Mouse (Mus musculus): ENCODE data around the gene Cryba4. TPM values are rescaled to one million over a fixed set of nuclear protein-coding genes. Genes with fewer than 3 reads are reported as not detected.

Cryba4 gene
- polyA plus RNA-seq, 1 experiment from 2014 or later: 0.69 TPM

DNA sequence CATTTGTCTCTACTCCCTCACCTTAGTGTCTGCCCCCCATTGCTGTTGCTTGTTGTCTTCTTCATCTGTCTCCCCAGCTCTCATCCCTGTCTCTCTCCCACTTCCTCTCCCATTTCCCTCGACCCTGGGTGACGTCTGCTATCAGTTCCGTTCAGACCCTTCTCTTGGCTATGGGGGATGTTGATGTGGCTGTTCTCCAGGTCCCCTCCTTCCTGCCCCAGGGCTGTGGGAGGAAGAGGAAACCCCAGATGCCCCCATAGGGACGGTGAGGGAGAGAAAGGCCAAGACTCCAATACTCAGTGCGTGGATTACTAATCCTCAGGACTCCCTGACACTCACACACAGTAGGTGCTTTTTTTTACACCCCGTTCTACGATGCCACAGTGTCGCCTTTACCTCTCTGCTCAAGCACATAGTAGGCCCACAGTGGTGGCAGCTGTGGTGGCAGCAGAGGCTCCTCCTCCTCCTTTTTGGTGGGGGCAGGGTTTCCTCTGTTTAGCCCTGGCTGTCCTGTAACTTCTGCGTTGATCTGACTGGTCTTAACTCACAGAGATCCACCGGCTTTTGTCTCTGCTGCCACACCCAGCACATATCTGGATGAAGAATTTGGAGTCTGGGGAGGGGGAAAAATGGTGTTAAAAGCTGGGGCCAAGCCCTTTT is 31.4 kb upstream of the Cryba4 start:
- DNase-seq (ENCODE audit: low spot score) (no peak), ATAC-seq (replicated peaks; ENCODE audit: insufficient number of reproducible peaks, low FRiP score, low TSS enrichment, low read depth) (no peak)

DNA sequence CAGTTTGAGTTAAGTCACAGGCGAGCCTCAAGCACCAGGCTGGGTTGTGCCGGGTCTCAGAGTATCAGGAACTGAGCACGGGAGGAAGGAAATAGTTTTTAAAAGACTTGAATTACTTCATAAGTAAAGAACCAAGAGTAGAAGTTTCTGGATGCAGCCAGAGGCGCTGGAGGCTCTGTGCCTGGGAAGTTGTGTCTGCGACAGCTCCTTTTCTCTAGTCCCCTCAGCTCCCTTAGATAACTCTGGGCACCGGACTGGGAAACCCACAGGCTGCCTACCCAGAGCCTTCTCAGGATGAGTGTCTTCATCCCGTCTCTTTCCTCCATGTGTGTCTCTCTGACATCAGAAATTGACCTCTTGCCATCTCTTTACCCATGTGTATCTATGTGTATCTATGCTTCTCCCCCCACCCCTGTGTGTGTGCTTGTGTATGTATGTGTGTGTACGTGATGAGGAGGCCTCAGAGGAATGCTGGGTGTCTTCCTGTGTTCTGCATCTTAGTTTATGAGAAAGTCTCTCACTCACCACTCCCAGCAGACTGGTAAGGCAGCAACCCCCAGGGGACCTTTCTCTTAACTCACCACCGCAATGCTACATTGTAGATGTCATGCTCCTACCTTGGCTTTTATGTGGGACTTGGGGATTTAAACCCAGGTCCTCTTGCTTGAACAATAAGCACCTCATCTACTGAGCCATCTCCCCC is 30.6 kb upstream of the Cryba4 start:
- 73% methylated on average over 9 of the region's 9 CpGs for WGBS
- Histone ChIP-seq H3K4me1 (ENCODE audit: control insufficient read depth, insufficient read depth, low read length) (no peaks in the 10 kb centered on the region; the same call in 1 of the 2 replicates), H3K27ac (replicated peaks; ENCODE audit: low read depth, low read length) (no peak overlapping the region)

More for the DNA sequence above, 31.4 kb upstream of the Cryba4 start:
- H3K27me3 ChIP-seq (ENCODE audit: control insufficient read depth, insufficient read depth, low read length): no peaks in the 10 kb centered on the region
- H3K4me3 ChIP-seq (ENCODE audit: low read depth, low read length): no peak overlapping the region
- H3K27ac ChIP-seq (replicated peaks; ENCODE audit: low read depth, low read length): no peak overlapping the region
- no peaks in the 10 kb centered on the region for H3K9me3 ChIP-seq (replicated peaks; ENCODE audit: control insufficient read depth, low read length)
- no peaks in the 10 kb centered on the region for H3K36me3 ChIP-seq (replicated peaks; ENCODE audit: control insufficient read depth, insufficient read depth, low read depth, low read length)
- H3K4me2 ChIP-seq (ENCODE audit: low read depth, low read length): no peak overlapping the region
- H3K9ac ChIP-seq (replicated peaks; ENCODE audit: low read length): no peak overlapping the region
- 67% methylated on average over 10 of the region's 10 CpGs for WGBS
- H3K4me1 ChIP-seq (ENCODE audit: control insufficient read depth, insufficient read depth, low read length): no peaks in the 10 kb centered on the region

DNA sequence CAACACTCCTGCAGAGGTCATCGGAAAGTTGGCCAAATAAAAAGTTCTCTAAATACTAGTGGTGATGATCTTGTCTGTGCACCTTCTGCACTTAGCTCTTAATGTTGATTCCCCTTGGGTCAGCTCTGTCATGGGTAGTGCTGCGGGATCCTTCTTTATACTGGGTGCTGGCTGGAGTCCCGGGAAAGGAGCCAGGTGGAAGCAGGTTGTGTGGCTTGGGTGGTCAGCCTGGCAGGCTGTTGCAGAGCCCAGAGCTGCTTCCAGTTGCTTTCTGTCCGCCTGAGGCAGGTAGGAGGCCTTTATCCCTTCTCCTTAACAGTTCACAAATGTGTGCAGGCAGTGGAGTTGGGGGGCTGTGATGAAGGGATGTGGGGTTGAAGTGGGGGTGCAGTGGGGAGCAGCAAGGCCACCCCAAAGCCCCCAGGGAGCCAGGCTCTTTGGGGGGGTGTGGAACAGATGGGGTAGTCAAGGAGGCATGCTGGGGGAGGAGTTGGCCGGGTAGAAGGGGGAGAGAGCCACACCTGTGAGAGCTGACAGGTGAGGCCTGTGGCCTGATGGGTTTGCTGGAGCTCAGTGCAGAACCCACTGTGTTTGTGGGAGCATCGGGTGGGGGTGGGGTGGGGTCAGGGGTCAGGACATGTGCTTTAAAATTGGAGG is 29.9 kb upstream of the Cryba4 start:
- no peak for DNase-seq (ENCODE audit: low spot score)
- H3K9ac ChIP-seq (replicated peaks; ENCODE audit: low read length): no peak overlapping the region
- no peaks in the 10 kb centered on the region for H3K36me3 ChIP-seq (replicated peaks; ENCODE audit: control insufficient read depth, insufficient read depth, low read depth, low read length)
- no peak overlapping the region for H3K4me2 ChIP-seq (ENCODE audit: low read depth, low read length)
- H3K9me3 ChIP-seq (replicated peaks; ENCODE audit: control insufficient read depth, low read length): no peaks in the 10 kb centered on the region
- no peaks in the 10 kb centered on the region; the same call in 1 of the 2 replicates for H3K4me1 ChIP-seq (ENCODE audit: control insufficient read depth, insufficient read depth, low read length)
- H3K4me3 ChIP-seq (ENCODE audit: low read depth, low read length): no peak overlapping the region
- no peak for ATAC-seq (replicated peaks; ENCODE audit: insufficient number of reproducible peaks, low FRiP score, low TSS enrichment, low read depth)
- H3K27ac ChIP-seq (replicated peaks; ENCODE audit: low read depth, low read length): no peak overlapping the region
- H3K27me3 ChIP-seq (ENCODE audit: control insufficient read depth, insufficient read depth, low read length): no peaks in the 10 kb centered on the region
- WGBS: 67% methylated on average over 6 of the region's 6 CpGs

More for the DNA sequence above, 30.6 kb upstream of the Cryba4 start:
- ATAC-seq (replicated peaks; ENCODE audit: insufficient number of reproducible peaks, low FRiP score, low TSS enrichment, low read depth) (no peak), DNase-seq (ENCODE audit: low spot score) (no peak)
- Histone ChIP-seq H3K9me3 (replicated peaks; ENCODE audit: control insufficient read depth, low read length) (no peaks in the 10 kb centered on the region), H3K4me3 (ENCODE audit: low read depth, low read length) (no peak overlapping the region), H3K4me2 (ENCODE audit: low read depth, low read length) (no peak overlapping the region), H3K27me3 (ENCODE audit: control insufficient read depth, insufficient read depth, low read length) (no peaks in the 10 kb centered on the region), H3K36me3 (replicated peaks; ENCODE audit: control insufficient read depth, insufficient read depth, low read depth, low read length) (no peaks in the 10 kb centered on the region), H3K9ac (replicated peaks; ENCODE audit: low read length) (no peak overlapping the region)

DNA sequence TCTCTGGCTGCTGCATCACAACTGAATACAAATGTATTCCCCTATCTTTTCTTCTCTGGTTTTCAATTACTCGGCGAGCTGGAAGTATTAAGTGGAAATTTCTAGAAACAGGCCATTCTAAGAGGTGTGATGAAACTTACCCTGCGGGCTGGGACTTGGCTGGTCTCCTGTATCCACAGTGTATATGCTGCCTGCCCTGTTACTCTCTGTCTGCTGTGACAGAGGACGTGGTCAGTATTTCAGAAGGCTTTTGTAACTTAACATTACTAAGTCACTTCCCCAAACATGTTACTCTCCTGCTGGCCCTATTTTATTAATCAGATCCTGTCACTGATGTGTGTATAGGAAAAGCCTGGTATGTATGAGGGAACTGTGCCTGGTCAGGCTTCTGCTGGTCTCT is 29.4 kb upstream of the Cryba4 start:
- 80% methylated on average over 4 of the region's 4 CpGs for WGBS
- Histone ChIP-seq H3K27me3 (ENCODE audit: control insufficient read depth, insufficient read depth, low read length) (no peaks in the 10 kb centered on the region), H3K36me3 (replicated peaks; ENCODE audit: control insufficient read depth, insufficient read depth, low read depth, low read length) (no peaks in the 10 kb centered on the region), H3K4me3 (ENCODE audit: low read depth, low read length) (no peak overlapping the region), H3K27ac (replicated peaks; ENCODE audit: low read depth, low read length) (no peak overlapping the region), H3K4me2 (ENCODE audit: low read depth, low read length) (no peak overlapping the region), H3K9me3 (replicated peaks; ENCODE audit: control insufficient read depth, low read length) (no peaks in the 10 kb centered on the region), H3K9ac (replicated peaks; ENCODE audit: low read length) (no peak overlapping the region), H3K4me1 (ENCODE audit: control insufficient read depth, insufficient read depth, low read length) (no peaks in the 10 kb centered on the region; the same call in 1 of the 2 replicates)
- DNase-seq (ENCODE audit: low spot score) (no peak), ATAC-seq (replicated peaks; ENCODE audit: insufficient number of reproducible peaks, low FRiP score, low TSS enrichment, low read depth) (no peak)

DNA sequence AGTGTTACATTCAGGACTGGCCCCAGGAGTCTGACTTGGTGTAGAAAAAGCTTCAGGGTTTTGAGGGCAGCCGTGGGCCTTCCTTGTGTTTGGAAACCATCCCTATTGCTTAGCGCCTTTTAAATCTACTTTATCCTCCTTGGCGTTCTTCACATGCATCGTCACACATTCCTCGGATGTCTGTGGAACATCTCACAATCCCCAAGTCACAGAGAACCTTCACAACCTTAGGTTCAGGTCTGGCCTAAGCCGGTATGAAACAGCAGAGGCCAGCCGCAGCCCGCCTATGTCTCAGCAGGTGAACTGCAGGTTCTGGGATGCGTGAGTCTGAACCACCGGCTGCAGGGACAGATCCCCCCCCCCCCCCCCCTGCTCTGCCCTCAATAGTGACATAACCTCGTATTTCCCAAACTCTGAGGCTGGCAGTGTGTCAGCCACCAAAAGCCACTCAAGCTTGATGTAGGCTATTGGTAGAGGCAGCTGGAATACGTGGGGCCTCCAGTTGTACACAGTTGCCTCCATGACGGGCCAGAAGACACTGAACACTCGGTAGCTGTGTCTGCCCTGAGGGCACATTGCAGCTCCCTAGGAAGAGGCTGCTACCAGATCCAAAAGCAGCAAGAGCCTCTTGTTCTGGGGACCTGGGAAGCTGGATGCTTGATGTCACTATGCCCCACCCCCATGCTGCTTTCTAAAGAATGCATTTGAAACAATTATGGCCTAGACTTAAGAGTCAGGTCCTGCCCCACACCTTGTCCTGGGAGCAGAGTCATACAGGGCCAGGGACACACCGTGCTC is 28.7 kb upstream of the Cryba4 start:
- Histone ChIP-seq H3K27me3 (ENCODE audit: control insufficient read depth, insufficient read depth, low read length) (no peaks in the 10 kb centered on the region), H3K27ac (replicated peaks; ENCODE audit: low read depth, low read length) (no peak overlapping the region), H3K4me3 (ENCODE audit: low read depth, low read length) (no peak overlapping the region), H3K4me2 (ENCODE audit: low read depth, low read length) (no peak overlapping the region), H3K36me3 (replicated peaks; ENCODE audit: control insufficient read depth, insufficient read depth, low read depth, low read length) (no peaks in the 10 kb centered on the region), H3K4me1 (ENCODE audit: control insufficient read depth, insufficient read depth, low read length) (no peaks in the 10 kb centered on the region; the same call in 1 of the 2 replicates), H3K9ac (replicated peaks; ENCODE audit: low read length) (no peak overlapping the region), H3K9me3 (replicated peaks; ENCODE audit: control insufficient read depth, low read length) (no peaks in the 10 kb centered on the region)
- 52% methylated on average over 15 of the region's 15 CpGs for WGBS
- ATAC-seq (replicated peaks; ENCODE audit: insufficient number of reproducible peaks, low FRiP score, low TSS enrichment, low read depth): no peak
- DNase-seq (ENCODE audit: low spot score): no peak

DNA sequence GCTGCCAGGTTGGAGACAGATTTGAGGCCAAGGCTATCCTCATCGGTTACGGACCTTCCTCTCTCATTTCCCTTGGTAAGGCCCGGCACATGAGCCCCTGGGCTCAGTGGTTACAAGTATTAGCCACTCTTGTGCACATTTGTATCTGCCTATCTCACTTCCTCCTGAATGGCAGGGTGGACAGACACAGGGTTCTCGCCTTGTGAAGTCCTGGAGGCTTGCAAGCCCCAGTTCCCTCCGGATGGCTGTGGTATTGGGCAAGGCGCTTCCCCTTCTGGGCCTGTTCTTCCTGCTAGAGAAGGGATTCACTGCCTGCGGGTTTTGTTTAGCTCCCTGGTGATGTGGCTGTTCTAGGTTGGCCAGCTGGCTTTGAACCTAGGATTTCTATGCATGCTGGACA is 27.8 kb upstream of the Cryba4 start:
- WGBS: 82% methylated on average over 7 of the region's 7 CpGs
- H3K9ac ChIP-seq (replicated peaks; ENCODE audit: low read length): no peak overlapping the region
- H3K27me3 ChIP-seq (ENCODE audit: control insufficient read depth, insufficient read depth, low read length): no peaks in the 10 kb centered on the region
- no peak for DNase-seq (ENCODE audit: low spot score)
- H3K9me3 ChIP-seq (replicated peaks; ENCODE audit: control insufficient read depth, low read length): no peaks in the 10 kb centered on the region
- H3K4me1 ChIP-seq (ENCODE audit: control insufficient read depth, insufficient read depth, low read length): no peaks in the 10 kb centered on the region; the same call in 1 of the 2 replicates
- no peaks in the 10 kb centered on the region for H3K36me3 ChIP-seq (replicated peaks; ENCODE audit: control insufficient read depth, insufficient read depth, low read depth, low read length)
- H3K27ac ChIP-seq (replicated peaks; ENCODE audit: low read depth, low read length): no peak overlapping the region
- no peak overlapping the region for H3K4me3 ChIP-seq (ENCODE audit: low read depth, low read length)
- H3K4me2 ChIP-seq (ENCODE audit: low read depth, low read length): no peak overlapping the region
- no peak for ATAC-seq (replicated peaks; ENCODE audit: insufficient number of reproducible peaks, low FRiP score, low TSS enrichment, low read depth)

DNA sequence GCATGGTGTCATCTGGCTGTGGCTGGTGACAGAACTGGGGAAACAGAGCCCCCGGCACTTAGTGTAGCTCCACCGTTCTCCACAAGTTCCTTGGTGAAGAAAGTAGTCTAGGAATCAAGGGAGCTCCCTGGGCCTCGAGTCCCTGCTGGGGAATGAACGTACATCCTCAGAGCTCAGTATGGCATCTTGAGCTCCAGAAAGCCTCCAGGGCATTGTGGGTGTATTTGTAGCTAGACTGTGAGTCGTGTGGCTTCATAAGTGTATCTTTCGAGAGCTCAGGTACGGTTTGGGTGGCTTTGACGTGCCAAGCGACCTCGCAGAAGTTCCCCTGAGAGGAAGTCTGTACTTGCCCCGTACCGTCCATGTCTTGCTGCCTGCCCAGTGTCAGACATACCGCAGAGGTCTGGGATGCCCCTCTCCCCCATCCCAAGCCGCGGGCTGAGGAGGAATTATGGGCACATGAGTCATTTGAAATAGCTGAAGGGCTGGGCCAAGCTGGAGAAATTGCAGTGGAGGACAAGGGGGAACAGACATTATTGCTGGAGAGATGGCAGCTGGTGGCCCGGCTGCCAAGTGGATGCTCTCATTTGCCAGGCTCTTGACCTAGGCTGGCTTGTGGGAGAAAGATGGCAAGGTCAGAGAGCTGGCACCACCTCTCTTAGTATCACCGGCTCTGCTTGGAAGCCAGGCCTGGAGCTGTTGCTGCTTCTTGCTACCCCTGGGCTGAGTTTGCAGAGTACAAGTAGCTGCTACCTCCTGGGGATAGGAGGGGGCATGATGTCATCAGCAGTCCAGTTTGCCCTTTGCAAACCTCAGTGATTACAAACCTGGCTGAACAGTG is 27.1 kb upstream of the Cryba4 start:
- Histone ChIP-seq H3K9ac (replicated peaks; ENCODE audit: low read length) (no peak overlapping the region), H3K4me3 (ENCODE audit: low read depth, low read length) (no peak overlapping the region), H3K9me3 (replicated peaks; ENCODE audit: control insufficient read depth, low read length) (no peaks in the 10 kb centered on the region), H3K4me1 (ENCODE audit: control insufficient read depth, insufficient read depth, low read length) (no peaks in the 10 kb centered on the region; the same call in 1 of the 2 replicates), H3K4me2 (ENCODE audit: low read depth, low read length) (no peak overlapping the region), H3K27me3 (ENCODE audit: control insufficient read depth, insufficient read depth, low read length) (no peaks in the 10 kb centered on the region), H3K27ac (replicated peaks; ENCODE audit: low read depth, low read length) (no peak overlapping the region), H3K36me3 (replicated peaks; ENCODE audit: control insufficient read depth, insufficient read depth, low read depth, low read length) (no peaks in the 10 kb centered on the region)
- WGBS: 83% methylated on average over 17 of the region's 17 CpGs
- ATAC-seq (replicated peaks; ENCODE audit: insufficient number of reproducible peaks, low FRiP score, low TSS enrichment, low read depth) (no peak), DNase-seq (ENCODE audit: low spot score) (no peak)

Data from embryonic facial prominence, embryonic 11.5 days (tissue).